Comparison of ENCODE assay signal across 8 mouse cellular contexts in genomic region chr4:111719776-111720661, GRCm38 (mm10). TPM values are rescaled to one million over a fixed set of nuclear protein-coding genes. Genes with fewer than 3 reads are reported as not detected.
DNase-seq lines count a peak whose midpoint lies in the region; ATAC-seq and TF ChIP-seq lines count a peak whose summit lies in the region.

Gene Spata6 (plus strand): TSS chr4:111719984.

- no peak for TF ChIP-seq CTCF in gastrocnemius, adult 2 months (IDR thresholded peaks at IDR 0.05)

- H3K79me2 ChIP-seq in macrophage (ENCODE audit: inconsistent target), result peaks cover 34% of the 10 kb centered on the region

- H3K27me3 ChIP-seq in hindbrain, embryonic 16.5 days (replicated peaks; ENCODE audit: control insufficient read depth, insufficient read depth, low read length), result peaks cover 3% of the 10 kb centered on the region

- peak within 1 kb of the TSS; percentile 84 for H3K9ac ChIP-seq in hindbrain, embryonic 16.5 days (ENCODE audit: low read depth, low read length)

- DNase-seq in ZHBTc4 (ENCODE audit: low read depth, low spot score), result peak; percentile 96
- peak; percentile 92 for DNase-seq in gastrocnemius, adult 2 months
- peak; percentile 53 to 57 for DNase-seq in left cerebral cortex, adult 18-20 months (ENCODE audit: low spot score in 2 of 2)
- peak; percentile 64 for DNase-seq in retina, postnatal 7 days (ENCODE audit: low read depth, low spot score)
- DNase-seq in urinary bladder, adult 18-20 months (ENCODE audit: low spot score in 2 of 2), result peak; percentile 86 to 94

- peak; percentile 85 for ATAC-seq in common myeloid progenitor, adult 5-6 weeks (replicated peaks; ENCODE audit: low read depth, poor library complexity, severe bottlenecking)
- ATAC-seq in hindbrain, embryonic 16.5 days, result peak; percentile 98

- peak within 1 kb of the TSS; percentile 82 for H3K4me2 ChIP-seq in hindbrain, embryonic 16.5 days (ENCODE audit: low read length)

- H3K4me3 ChIP-seq in gastrocnemius, adult 2 months, result peak within 1 kb of the TSS; percentile 87
- peak within 1 kb of the TSS; percentile 85 for H3K4me3 ChIP-seq in hindbrain, embryonic 16.5 days (ENCODE audit: low read length)
- H3K4me3 ChIP-seq in macrophage (ENCODE audit: inconsistent target), result peak within 1 kb of the TSS; percentile 56

- intact Hi-C loops in gastrocnemius, adult 2 months (cut with DNase I), result no loop called here

- H3K9me3 ChIP-seq in hindbrain, embryonic 16.5 days (ENCODE audit: control insufficient read depth, low read length), result no peaks in the 10 kb centered on the region

- peak within 1 kb of the TSS; percentile 87 for H3K27ac ChIP-seq in gastrocnemius, adult 2 months
- peak within 1 kb of the TSS; percentile 72 for H3K27ac ChIP-seq in hindbrain, embryonic 16.5 days (ENCODE audit: low read depth, low read length)
- peak within 1 kb of the TSS; percentile 78 for H3K27ac ChIP-seq in macrophage

- 0% methylated on average over 43 of the region's 50 CpGs for WGBS in hindbrain, embryonic 16.5 days
- 0% methylated on average over 36 of the region's 50 CpGs for WGBS in macrophage (ENCODE audit: missing documents)

- no peaks in the 10 kb centered on the region for H3K36me3 ChIP-seq in hindbrain, embryonic 16.5 days (ENCODE audit: control insufficient read depth, insufficient read depth, low read length)
- H3K36me3 ChIP-seq in macrophage (ENCODE audit: inconsistent target), result no peaks in the 10 kb centered on the region

- no peaks in the 10 kb centered on the region for H3K4me1 ChIP-seq in hindbrain, embryonic 16.5 days (ENCODE audit: control insufficient read depth, insufficient read depth, low read depth, low read length)

RNA-seq across cellular contexts. Expression of gene Spata6, which starts in this region (rescaled TPM):
- total RNA-seq in common myeloid progenitor, adult 5-6 weeks (2017), result 15.8 and 25.5 TPM in 2 replicates
- 1 to 10 TPM; 2.6 to 3.1 TPM for total RNA-seq in gastrocnemius, adult 2 months (2021)
- polyA plus RNA-seq in hindbrain, embryonic 16.5 days (2015; fragmentation: Nextera tagmentation; extraction: Ambion mirVana), result 16.1 and 16.8 TPM in 2 replicates
- total RNA-seq in left cerebral cortex, adult 18-20 months (2021), result 1 to 10 TPM; 4.3 to 4.9 TPM
- total RNA-seq in macrophage (2018; cell fraction: chromatin; rRNA removed), result 100 to 1,000 TPM in 7 of 26 experiments, 10 to 100 TPM in 19; 49.2 to 167 (median 86.4) TPM
- 10 to 100 TPM; 18.1 to 30.1 (median 23.2) TPM for total RNA-seq in macrophage (2018; cell fraction: cytosol; rRNA removed)
- 10 to 100 TPM; 28.7 to 85.0 (median 46.7) TPM for total RNA-seq in macrophage (2018; cell fraction: nucleus; rRNA removed)
- 17.7 to 31.8 TPM (median 21.6 TPM) in 3 replicates for polyA plus RNA-seq in macrophage (2018)

Comparison
In these comparisons a context has a peak if more than half of its experiments do, and no peak if none do; other contexts are left out.
1. Peak in every context shown above with its lines: DNase-seq, ATAC-seq, H3K4me3 ChIP-seq and H3K27ac ChIP-seq.